Mouse (Mus musculus): ENCODE data around the gene Hoxc10. TPM values are rescaled to one million over a fixed set of nuclear protein-coding genes. Genes with fewer than 3 reads are reported as not detected.

The Hoxc10 gene
- polyA plus RNA-seq, 1 experiment from 2014 or later, result not detected

- WGBS (ENCODE audit: insufficient replicate concordance), result 3% methylated on average over 11 of the region's 11 CpGs
- ATAC-seq, result no peak
- H3K4me1 ChIP-seq (ENCODE audit: insufficient read depth), result no peaks in the 10 kb centered on the region
- no peaks in the 10 kb centered on the region for H3K9me3 ChIP-seq (ENCODE audit: low read length)
- no peak for TF ChIP-seq EP300 (IDR thresholded peaks at IDR 0.05; ENCODE audit: low read depth)
- TF ChIP-seq CTCF (IDR thresholded peaks at IDR 0.05; ENCODE audit: low read depth), result no peak
- no peak overlapping the region for H3K4me2 ChIP-seq (ENCODE audit: low read depth, low read length)
- no peak for DNase-seq
- peaks cover 97% of the 10 kb centered on the region for H3K27me3 ChIP-seq (ENCODE audit: insufficient read depth, low read length)
- no peak overlapping the region for H3K27ac ChIP-seq (ENCODE audit: low read depth)
- no peak overlapping the region for H3K9ac ChIP-seq (replicated peaks)
- H3K36me3 ChIP-seq (replicated peaks; ENCODE audit: insufficient read depth, low read length), result no peaks in the 10 kb centered on the region
- no peak overlapping the region for H3K4me3 ChIP-seq (ENCODE audit: low read depth, low read length)
Measured at GRCm38 (mm10) chr15:102992206-102992605, 25.6 kb downstream of the Hoxc10 start.

DNA sequence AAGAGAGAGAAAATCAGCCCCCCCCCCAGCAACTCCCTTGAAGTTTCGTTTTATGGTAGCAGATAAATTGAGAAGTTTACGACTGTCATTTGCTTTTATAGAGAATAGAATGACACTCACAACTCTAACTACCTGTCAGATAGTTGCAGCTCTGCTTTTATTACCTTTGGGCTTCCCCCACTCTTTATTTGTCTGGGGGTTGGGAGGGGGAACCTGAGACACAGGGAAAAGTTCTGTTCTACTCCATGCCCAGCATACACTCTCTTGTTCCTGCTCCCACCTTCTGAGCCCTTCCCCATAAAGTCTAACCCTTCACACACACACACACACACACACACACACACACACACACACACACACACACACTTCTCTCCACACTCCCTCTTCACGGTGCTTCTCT is 26.3 kb downstream of the Hoxc10 start:
- Histone ChIP-seq H3K36me3 (replicated peaks; ENCODE audit: insufficient read depth, low read length) (no peaks in the 10 kb centered on the region), H3K4me3 (ENCODE audit: low read depth, low read length) (no peak overlapping the region), H3K9me3 (ENCODE audit: low read length) (no peaks in the 10 kb centered on the region), H3K9ac (replicated peaks) (no peak overlapping the region), H3K27ac (ENCODE audit: low read depth) (no peak overlapping the region), H3K4me2 (ENCODE audit: low read depth, low read length) (no peak overlapping the region), H3K4me1 (ENCODE audit: insufficient read depth) (no peaks in the 10 kb centered on the region), H3K27me3 (ENCODE audit: insufficient read depth, low read length) (peaks cover 97% of the 10 kb centered on the region)
- WGBS (ENCODE audit: insufficient replicate concordance), result 2% methylated on average over 3 of the region's 3 CpGs
- ATAC-seq, result no peak
- no peak for DNase-seq
- no peak for TF ChIP-seq CTCF (IDR thresholded peaks at IDR 0.05; ENCODE audit: low read depth)
- no peak for TF ChIP-seq EP300 (IDR thresholded peaks at IDR 0.05; ENCODE audit: low read depth)

DNA sequence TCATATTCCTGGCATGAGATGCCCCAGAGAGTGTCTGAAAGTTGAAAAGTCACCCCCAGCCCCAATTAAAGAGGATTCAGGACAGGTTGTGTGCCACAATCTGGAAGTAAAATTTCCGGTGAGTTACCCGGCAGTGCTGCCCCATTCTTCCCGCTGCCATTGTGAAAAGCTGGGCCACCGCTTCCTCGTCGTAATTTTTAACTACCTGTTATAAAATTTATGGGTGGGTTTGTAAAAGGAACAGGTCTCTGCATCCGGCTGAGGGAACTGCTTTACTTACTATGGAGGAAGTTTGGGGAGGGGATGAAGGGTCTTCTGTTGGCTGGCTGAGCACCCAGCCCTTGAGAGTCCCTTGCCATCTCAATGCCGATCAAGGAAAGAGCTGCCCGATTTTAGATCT is 30.0 kb downstream of the Hoxc10 start:
- Histone ChIP-seq H3K27ac (ENCODE audit: low read depth) (no peak overlapping the region), H3K4me2 (ENCODE audit: low read depth, low read length) (no peak overlapping the region), H3K9me3 (ENCODE audit: low read length) (no peaks in the 10 kb centered on the region), H3K27me3 (ENCODE audit: insufficient read depth, low read length) (peaks cover 97% of the 10 kb centered on the region), H3K36me3 (replicated peaks; ENCODE audit: insufficient read depth, low read length) (no peaks in the 10 kb centered on the region), H3K9ac (replicated peaks) (no peak overlapping the region), H3K4me1 (ENCODE audit: insufficient read depth) (peaks cover 4% of the 10 kb centered on the region; the same call in 1 of the 2 replicates), H3K4me3 (ENCODE audit: low read depth, low read length) (no peak overlapping the region)
- ATAC-seq (no peak), DNase-seq (no peak)
- 5% methylated on average over 9 of the region's 9 CpGs for WGBS (ENCODE audit: insufficient replicate concordance)
- no peak for TF ChIP-seq EP300 (IDR thresholded peaks at IDR 0.05; ENCODE audit: low read depth)
- no peak for TF ChIP-seq CTCF (IDR thresholded peaks at IDR 0.05; ENCODE audit: low read depth)

DNA sequence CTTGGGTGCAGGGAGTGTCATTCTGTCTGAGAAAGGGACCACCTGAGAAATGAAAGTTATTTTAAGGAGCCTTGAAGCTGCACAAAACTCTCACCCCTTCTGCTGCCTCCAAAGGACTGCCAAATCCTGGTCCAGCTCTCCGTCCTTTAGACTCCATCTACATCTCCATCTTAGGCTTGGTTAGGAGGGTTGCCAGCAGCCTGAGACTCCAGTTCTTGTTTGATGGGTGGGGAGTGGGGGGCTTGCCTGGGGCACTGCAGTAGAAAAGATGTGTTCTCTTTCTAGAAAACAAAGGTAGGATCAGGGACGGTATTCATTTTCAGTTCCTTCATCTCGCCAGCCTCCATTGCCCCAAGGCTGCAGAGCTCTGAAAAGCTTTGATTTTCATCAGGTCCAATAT is 30.8 kb downstream of the Hoxc10 start:
- Histone ChIP-seq H3K9ac (replicated peaks) (no peak overlapping the region), H3K9me3 (ENCODE audit: low read length) (no peaks in the 10 kb centered on the region), H3K27ac (ENCODE audit: low read depth) (no peak overlapping the region), H3K27me3 (ENCODE audit: insufficient read depth, low read length) (peaks cover 97% of the 10 kb centered on the region), H3K36me3 (replicated peaks; ENCODE audit: insufficient read depth, low read length) (no peaks in the 10 kb centered on the region), H3K4me2 (ENCODE audit: low read depth, low read length) (no peak overlapping the region), H3K4me3 (ENCODE audit: low read depth, low read length) (no peak overlapping the region), H3K4me1 (ENCODE audit: insufficient read depth) (peaks cover 4% of the 10 kb centered on the region; the same call in 1 of the 2 replicates)
- TF ChIP-seq EP300 (IDR thresholded peaks at IDR 0.05; ENCODE audit: low read depth) (no peak), CTCF (IDR thresholded peaks at IDR 0.05; ENCODE audit: low read depth) (no peak)
- no peak for ATAC-seq
- no peak for DNase-seq
- 7% methylated on average over 3 of the region's 3 CpGs for WGBS (ENCODE audit: insufficient replicate concordance)

DNA sequence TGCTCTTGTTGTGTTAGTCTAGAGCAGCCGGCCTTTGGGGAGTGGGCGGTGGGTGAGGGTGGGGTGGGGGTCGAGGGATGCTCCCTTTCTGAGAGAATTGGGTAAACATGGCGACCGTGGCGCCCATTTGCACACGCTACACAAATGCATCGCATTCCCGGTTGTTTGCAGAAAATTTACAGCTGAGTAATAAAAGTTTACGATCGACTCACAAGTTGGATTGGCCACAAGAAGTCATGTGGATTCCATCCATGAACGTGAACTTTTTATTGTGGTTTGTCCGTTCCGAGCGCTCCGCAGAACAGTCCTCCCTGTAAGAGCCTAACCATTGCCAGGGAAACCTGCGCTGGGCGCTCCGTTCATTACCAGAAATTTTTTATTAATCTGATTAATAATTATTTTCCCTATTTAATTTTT is 31.4 kb downstream of the Hoxc10 start, which contains the start of gene Hoxc6:
Gene Hoxc6 (plus strand): TSS at position 319 of the 417 bp plus-strand sequence.
- ATAC-seq, result no peak
- no peak within 1 kb of the TSS for H3K27ac ChIP-seq (ENCODE audit: low read depth)

GRCm38 (mm10) chr15:102998608-102999182 is 32.1 kb downstream of the Hoxc10 start:
- under 1% methylated on average over 19 of the region's 19 CpGs for WGBS (ENCODE audit: insufficient replicate concordance)
- no peak for ATAC-seq
- H3K9ac ChIP-seq (replicated peaks), result no peak overlapping the region

More for the DNA sequence above, 31.4 kb downstream of the Hoxc10 start, which contains the start of gene Hoxc6:
- Histone ChIP-seq H3K4me3 (ENCODE audit: low read depth, low read length) (peak within 1 kb of the TSS; percentile 46), H3K36me3 (replicated peaks; ENCODE audit: insufficient read depth, low read length) (no peaks in the 10 kb centered on the region), H3K9ac (replicated peaks) (no peak within 1 kb of the TSS), H3K4me2 (ENCODE audit: low read depth, low read length) (peak within 1 kb of the TSS; percentile 74), H3K4me1 (ENCODE audit: insufficient read depth) (peaks cover 4% of the 10 kb centered on the region; the same call in 1 of the 2 replicates), H3K9me3 (ENCODE audit: low read length) (no peaks in the 10 kb centered on the region), H3K27me3 (ENCODE audit: insufficient read depth, low read length) (peaks cover 97% of the 10 kb centered on the region)
- TF ChIP-seq EP300 (IDR thresholded peaks at IDR 0.05; ENCODE audit: low read depth), result no peak
- TF ChIP-seq CTCF (IDR thresholded peaks at IDR 0.05; ENCODE audit: low read depth), result no peak
- no peak for DNase-seq
- WGBS (ENCODE audit: insufficient replicate concordance), result 5% methylated on average over 19 of the region's 19 CpGs

More at GRCm38 (mm10) chr15:102998608-102999182, 32.1 kb downstream of the Hoxc10 start:
- TF ChIP-seq CTCF (IDR thresholded peaks at IDR 0.05; ENCODE audit: low read depth), result no peak
- Histone ChIP-seq H3K4me3 (ENCODE audit: low read depth, low read length) (peak overlapping the region; percentile 46; the same call in 1 of the 2 replicates), H3K27ac (ENCODE audit: low read depth) (no peak overlapping the region), H3K36me3 (replicated peaks; ENCODE audit: insufficient read depth, low read length) (no peaks in the 10 kb centered on the region), H3K4me2 (ENCODE audit: low read depth, low read length) (peak overlapping the region; percentile 74), H3K4me1 (ENCODE audit: insufficient read depth) (peaks cover 4% of the 10 kb centered on the region; the same call in 1 of the 2 replicates), H3K9me3 (ENCODE audit: low read length) (no peaks in the 10 kb centered on the region), H3K27me3 (ENCODE audit: insufficient read depth, low read length) (peaks cover 98% of the 10 kb centered on the region)
- no peak for DNase-seq

Data from liver, postnatal 0 days (tissue).